Mouse (Mus musculus) megakaryocyte, embryonic 14.5 days (primary cell): ENCODE results near the gene Psmd8.

Experiments used
- FLI1 ChIP-seq: IDR thresholded peaks from 2 replicates; pipeline ENCODE4 v1.6.1; 2012; ENCODE audit warnings: low read length, inconsistent platforms, mixed read lengths
- GATA1 ChIP-seq: IDR thresholded peaks from 3 replicates; pipeline ENCODE4 v1.6.1; 2012; ENCODE audit warnings: mixed read lengths, low read length, inconsistent platforms, borderline replicate concordance

GRCm38 (mm10) chr7:29213675-29214082 lies 33.2 kb upstream of the Psmd8 start, which contains the start of gene Catsperg1:
- no peak for TF ChIP-seq GATA1
- TF ChIP-seq FLI1: no peak
